Mouse (Mus musculus) lung, postnatal 4 days (tissue): Measurements from ENCODE around the gene Fgd2.
"Not testable (repeated sequence)": the region's sequence is repeated elsewhere in the genome, so short reads cannot be mapped to it uniquely, and the experiment has no call there.

Experiments used
- DNase-seq, 2 experiments: peaks; one replicate each; pipeline ENCODE4 v3.0.0; 2021

The Fgd2 gene

GRCm38 (mm10) chr17:29360761-29361221 is at the start of gene Fgd2:
Fgd2 (plus strand) TSS chr17:29360914.
- peak; percentile 61 to 68 for DNase-seq

GRCm38 (mm10) chr17:29311602-29312001 is 49.1 kb upstream of the Fgd2 start:
- DNase-seq: no peak

DNA sequence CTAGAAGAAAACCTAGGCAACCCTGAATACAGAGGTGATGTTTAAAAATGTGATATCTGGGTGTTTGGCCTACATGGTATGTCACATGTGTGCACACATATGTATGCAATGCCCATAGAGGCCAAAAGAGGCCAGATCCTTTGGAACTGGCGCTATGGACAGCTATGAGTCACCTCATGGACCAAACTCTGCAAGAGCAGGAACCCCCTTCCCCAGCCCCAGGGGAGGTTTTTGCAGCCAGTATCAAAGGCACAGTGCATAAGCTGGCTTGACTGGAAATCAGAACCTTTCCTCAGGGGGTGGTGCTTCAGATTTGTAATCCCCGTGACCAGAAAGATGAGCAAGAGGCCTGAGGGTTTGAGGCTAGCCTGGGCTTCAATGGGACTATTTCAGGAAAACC is 48.6 kb upstream of the Fgd2 start:
- DNase-seq: no peak

GRCm38 (mm10) chr17:29313300-29313699 is 47.4 kb upstream of the Fgd2 start:
- DNase-seq: no peak

GRCm38 (mm10) chr17:29315672-29316465 is 44.8 kb upstream of the Fgd2 start:
- no peak for DNase-seq

GRCm38 (mm10) chr17:29316891-29317290 is 43.8 kb upstream of the Fgd2 start:
- no peak for DNase-seq

DNA sequence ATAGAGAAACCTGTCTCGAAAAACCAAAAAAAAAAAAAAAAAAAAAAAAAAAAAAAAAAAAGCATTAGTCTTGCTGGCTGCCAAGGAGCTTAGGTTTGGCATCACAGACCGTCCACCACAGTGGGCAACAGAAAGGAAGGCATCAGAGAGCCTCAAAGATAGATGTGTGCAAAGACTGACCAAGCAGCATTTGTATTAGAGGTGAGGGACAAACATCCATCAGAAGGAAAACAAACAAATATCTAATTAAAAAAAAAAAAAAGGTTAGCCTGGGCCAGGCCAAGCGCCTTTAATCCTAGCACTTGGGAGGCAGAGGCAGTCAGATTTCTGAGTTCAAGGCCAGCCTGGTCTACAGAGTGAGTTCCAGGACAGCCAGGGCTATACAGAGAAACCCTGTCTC is 43.3 kb upstream of the Fgd2 start, which contains the start of gene Pi16:
Gene Pi16 (plus strand): TSS at position 301 of the 400 bp plus-strand sequence.
- DNase-seq: not testable (repeated sequence)

DNA sequence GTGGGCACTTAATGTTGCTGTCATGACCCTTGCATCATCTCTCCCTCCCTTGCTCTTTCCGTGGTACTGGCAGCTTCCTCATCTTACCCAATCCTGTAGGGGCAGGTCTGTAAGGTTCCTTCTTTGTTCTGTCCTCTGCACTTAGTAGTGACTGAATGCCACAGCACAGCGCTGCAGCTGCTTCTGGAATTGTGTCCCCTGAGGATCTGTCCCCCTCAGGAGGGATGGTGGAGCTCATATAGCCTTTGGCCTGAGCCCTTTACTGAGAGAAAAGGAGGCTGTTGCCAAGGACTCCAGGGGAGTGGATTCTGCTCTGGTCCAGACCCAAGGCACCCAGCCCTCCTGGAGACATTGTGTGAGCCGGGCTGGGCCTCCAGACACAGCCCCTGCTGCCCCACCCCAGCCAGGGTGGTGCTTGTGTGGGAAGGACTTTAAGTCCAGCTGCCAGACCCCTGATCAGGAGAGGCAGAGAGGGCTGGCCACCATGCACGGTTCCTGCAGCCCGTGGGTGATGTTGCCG is 41.9 kb upstream of the Fgd2 start:
- DNase-seq: no peak

DNA sequence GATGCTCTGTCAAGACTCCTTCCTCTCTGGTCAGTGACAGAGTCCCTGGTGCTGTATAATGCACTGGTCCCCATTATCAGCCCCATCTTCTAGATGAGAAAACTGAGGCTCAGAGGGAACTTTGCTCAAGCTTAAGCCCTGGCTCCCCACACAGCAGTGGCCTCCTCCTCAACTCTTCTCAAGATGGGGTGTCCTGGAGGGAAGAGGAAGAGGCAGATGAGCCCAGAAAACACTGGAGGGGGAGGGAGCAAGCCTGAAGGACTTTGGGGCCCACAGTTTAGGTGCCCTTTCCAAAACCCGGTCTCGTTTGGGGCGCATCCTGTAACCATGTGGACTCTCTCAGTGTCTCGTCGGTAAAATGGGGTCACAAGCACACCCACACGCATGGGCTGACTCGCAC is 41.2 kb upstream of the Fgd2 start:
- DNase-seq: no peak

DNA sequence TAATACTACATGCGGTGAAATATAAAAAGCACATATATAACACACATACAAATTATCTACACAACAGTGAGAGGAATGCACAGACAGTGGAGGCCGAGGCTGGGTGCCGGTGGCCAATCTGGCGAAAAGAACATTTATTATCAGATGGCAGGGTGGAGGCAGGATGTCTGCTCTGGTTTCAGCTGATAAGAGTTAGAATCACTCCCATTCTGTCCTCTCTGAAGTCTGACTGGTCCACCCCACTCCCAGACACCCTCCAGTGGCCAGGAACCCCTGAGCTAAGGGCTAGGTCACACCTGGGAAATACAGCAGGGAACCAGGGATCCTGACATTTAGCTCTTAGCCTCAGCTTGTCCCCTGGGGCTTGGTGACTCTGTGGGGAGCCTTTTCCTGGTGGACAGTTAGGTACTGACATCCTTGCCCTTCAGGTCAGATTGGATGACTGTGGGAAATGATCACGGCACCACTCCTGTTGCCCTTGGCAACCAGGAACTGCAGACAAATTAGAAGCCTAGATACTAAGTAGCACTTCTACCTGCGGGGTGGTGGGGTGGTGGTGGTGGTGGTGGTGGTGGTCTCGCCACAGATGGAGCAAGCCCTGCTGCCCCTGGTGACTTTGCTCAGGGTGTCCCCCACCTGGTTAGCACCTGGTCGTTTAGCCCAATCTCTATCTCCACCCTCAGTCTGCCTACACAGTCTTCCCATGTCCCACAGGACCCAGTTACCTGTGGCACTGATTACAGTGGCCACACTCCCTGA is 40.7 kb upstream of the Fgd2 start:
- DNase-seq: no peak

DNA sequence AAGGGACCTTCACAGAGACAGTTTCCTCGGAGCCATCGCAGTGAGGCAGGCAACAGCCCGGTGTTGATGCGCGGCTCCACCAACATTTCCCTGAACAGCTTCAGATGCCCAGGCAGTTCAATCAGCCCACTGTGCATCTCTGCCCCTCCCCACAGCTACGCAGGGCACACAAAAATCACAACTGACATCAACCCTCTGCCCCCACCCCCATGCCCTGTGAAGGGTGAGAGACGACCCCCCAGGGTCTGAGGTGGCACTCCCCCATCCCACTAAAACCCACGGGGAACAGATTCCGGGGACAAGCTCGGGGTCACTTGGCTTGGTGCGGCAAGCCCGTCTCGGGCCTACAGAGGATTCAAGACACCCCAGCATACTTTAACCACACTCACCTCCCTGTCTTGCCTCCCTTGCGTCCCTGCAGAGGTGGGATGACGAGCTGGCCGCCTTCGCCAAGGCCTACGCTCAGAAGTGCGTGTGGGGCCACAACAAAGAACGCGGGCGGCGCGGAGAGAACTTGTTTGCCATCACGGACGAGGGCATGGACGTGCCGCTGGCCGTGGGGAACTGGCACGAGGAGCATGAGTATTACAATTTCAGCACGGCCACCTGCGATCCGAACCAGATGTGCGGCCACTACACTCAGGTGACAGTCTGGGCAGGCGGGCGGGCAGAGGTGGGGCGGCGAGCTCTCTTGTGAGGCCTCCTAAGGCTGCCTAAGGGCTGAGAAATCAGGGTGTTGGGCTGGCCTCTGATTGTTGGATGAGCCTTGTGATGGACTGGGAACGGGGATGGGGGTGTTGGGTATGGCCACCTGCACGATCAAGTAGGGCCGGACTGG is 38.7 kb upstream of the Fgd2 start:
- no peak for DNase-seq

- DNase-seq: peak; percentile 84 to 91
These were observed 38.1 kb upstream of the Fgd2 start for GRCm38 (mm10) chr17:29322603-29322962.

- no peak for DNase-seq
These were observed 37.1 kb upstream of the Fgd2 start for GRCm38 (mm10) chr17:29323625-29324024.

- no peak for DNase-seq
These were observed 34.9 kb upstream of the Fgd2 start for GRCm38 (mm10) chr17:29325831-29326230.

DNA sequence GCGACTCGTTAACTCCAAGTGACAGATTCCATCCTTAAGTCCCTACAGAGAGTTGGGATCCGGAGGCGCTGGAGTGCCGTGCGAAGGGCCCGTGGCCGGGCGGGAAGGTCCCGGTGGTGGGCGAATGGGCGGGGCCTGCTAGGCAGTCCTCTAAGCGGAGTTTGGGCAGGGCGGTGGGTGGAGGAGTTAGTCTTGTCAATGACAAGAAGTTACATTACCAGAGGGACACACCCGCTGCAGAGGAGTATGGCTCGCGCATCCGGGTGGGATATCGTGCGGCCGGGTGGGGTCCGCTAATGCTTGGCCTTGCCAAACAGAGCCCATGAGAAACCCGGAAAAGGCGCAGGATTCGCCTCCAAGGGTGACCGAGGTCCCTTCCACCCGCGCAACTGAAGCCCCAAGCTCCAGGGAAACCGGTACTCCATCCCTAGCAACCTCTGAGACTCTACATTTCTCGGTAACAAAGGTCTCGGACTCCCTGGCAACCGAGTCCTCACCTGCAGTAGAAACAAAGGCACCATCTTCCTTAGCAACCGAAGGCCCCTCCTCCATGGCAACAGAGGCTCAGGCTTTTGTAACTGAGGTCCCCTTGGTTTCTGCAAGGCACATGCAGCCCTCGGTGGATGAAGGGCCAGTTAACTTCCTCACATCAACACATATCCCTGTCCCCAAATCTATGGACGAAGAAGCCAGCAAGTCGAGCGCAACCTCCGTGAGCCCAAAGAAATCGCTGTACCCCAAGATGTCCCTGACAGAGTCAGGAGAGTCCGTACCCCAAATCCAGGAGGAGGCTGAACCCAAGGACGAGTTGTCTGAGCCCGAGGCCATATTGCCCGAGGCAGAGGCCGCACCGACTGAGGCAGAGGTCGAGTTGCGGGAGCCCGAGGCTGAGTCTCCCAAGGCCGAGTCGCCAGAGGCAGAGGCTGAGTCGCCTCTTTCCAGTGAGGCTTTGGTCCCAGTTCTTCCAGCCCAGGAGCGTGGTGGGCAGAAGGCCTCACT is 33.9 kb upstream of the Fgd2 start:
- peak; percentile 54 to 72 for DNase-seq

DNA sequence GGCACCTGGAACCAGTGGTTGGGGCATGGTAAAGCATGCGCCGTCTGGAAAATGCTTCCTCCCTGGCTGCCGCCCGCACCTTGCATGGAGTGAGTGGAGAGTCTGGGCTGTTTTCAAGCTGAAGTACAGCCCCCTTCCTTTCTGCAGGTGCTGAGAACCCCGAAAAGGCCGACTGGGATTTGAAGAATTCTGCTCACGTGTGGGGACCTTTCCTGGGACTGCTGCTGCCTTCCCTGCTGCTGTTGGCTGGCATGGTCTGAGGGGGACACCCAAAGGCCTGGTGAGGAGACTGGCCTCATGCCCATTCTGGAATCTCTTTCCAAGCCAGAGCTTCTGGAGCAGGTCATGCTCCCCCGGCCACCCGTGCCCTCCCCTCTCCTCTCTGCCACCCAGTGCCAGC is 33.0 kb upstream of the Fgd2 start:
- DNase-seq: no peak

DNA sequence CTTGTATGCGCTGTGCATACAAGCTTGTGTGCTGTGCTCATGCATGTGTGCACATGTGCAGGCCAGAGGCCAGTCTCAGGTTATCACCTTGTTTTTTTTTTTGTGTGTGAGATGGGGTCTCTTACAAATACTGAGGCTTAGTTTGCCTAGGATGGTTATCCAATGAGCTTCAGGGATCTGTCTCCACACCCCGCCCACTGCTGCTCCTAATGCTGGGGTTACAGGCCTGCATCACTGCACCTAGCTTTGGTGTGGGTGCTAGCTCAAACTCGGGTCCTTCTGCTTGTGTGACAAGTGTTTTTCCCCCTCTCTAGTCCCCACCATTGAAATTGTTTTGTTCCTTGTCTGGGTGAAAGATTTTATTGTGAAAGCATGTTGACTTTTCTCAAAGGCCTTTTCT is 30.5 kb upstream of the Fgd2 start:
- DNase-seq: no peak

DNA sequence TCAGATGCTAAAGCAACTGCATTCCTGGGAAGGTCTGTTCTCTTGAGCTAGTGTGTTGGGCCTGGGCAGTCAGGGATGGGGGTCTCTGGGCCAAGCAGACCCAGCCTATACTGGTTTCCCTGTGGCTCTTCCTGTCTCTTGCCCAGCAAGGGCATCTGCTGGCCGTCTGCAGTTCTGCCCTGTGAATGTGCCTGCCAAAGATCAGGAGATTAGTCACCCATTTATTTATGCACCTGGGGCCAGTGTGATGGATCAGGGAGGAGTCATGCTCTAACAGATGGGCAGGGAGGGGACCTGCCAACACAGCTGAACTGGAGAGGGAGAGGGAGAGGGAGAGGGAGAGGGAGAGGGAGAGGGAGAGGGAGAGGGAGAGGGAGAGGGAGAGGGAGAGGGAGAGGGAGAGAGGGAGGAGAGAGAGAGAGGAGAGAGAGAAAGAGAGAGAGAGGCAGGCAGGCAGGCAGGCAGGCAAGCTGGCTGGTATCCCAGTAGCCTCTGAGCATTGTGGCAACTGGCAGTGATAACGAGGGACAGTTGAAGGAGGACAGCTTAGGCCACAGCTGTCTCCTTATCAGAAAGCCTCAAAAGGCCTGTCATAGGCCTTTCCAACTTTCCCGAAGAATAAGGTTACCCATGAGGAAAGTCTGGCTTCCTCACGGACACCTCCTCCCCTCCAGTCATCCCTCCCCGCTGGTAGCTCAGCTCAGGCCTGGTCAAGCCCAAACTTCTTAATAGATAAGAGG is 29.9 kb upstream of the Fgd2 start:
- no peak for DNase-seq

- DNase-seq: no peak
These were observed 28.5 kb upstream of the Fgd2 start for GRCm38 (mm10) chr17:29332186-29332685.

- DNase-seq: peak in 1 of 2 experiments; percentile 58
These were observed 24.3 kb upstream of the Fgd2 start for GRCm38 (mm10) chr17:29336266-29336990.
